Comparison of ENCODE assay signal across 8 mouse cellular contexts in genomic region chr11:116586801-116587631, GRCm38 (mm10). TPM values are rescaled to one million over a fixed set of nuclear protein-coding genes. Genes with fewer than 3 reads are reported as not detected.
DNase-seq lines count a peak whose midpoint lies in the region; ATAC-seq and TF ChIP-seq lines count a peak whose summit lies in the region.

No protein-coding gene starts in this region.

- H3K27me3 ChIP-seq in G1E (ENCODE audit: insufficient read depth, low read length): peaks cover 65% of the 10 kb centered on the region
- H3K27me3 ChIP-seq in forebrain, embryonic 14.5 days (replicated peaks; ENCODE audit: control insufficient read depth, insufficient read depth, low read length): no peaks in the 10 kb centered on the region

- TF ChIP-seq POLR2A in lung, adult 2 months (IDR thresholded peaks at IDR 0.05; ENCODE audit: borderline replicate concordance, extremely low read depth, low read depth, low read length): no peak

- H3K4me1 ChIP-seq in G1E (ENCODE audit: insufficient read depth, low read depth, low read length): peaks cover 41% of the 10 kb centered on the region
- peaks cover 7% of the 10 kb centered on the region; the same call in 1 of the 2 replicates for H3K4me1 ChIP-seq in forebrain, embryonic 14.5 days (ENCODE audit: control insufficient read depth, insufficient read depth, low read length)
- H3K4me1 ChIP-seq in lung, adult 2 months (ENCODE audit: control insufficient read depth, insufficient read depth, low read length): no peaks in the 10 kb centered on the region

- H3K9ac ChIP-seq in forebrain, embryonic 14.5 days (ENCODE audit: low read length): no peak overlapping the region

- no peak for ATAC-seq in G1E (ENCODE audit: extremely low read depth, insufficient number of reproducible peaks, low FRiP score, poor library complexity, severe bottlenecking)
- peak; percentile 40; the same call in 1 of the 2 replicates for ATAC-seq in cerebellum, adult (ENCODE audit: insufficient number of reproducible peaks, low FRiP score, low TSS enrichment)
- peak; percentile 66; the same call in 1 of the 2 replicates for ATAC-seq in forebrain, embryonic 14.5 days
- peak; percentile 75 for ATAC-seq in neutrophil, adult 5-6 weeks (ENCODE audit: extremely low read depth, insufficient number of reproducible peaks, low FRiP score, poor library complexity, severe bottlenecking)

- H3K9me3 ChIP-seq in G1E (replicated peaks): no peaks in the 10 kb centered on the region
- H3K9me3 ChIP-seq in forebrain, embryonic 14.5 days (replicated peaks; ENCODE audit: control insufficient read depth, low read length): no peaks in the 10 kb centered on the region

- peak overlapping the region; percentile 25; the same call in 1 of the 2 replicates for H3K4me2 ChIP-seq in forebrain, embryonic 14.5 days (ENCODE audit: low read length)

- peak; percentile 49 for DNase-seq in G1E (ENCODE audit: low spot score)
- peak; percentile 76 for DNase-seq in forebrain, embryonic 14.5 days (ENCODE audit: low spot score)
- DNase-seq in heart, postnatal 4 days: peak; percentile 82
- peak; percentile 47 to 75 for DNase-seq in layer of hippocampus, adult 18-20 months (ENCODE audit: low spot score in 2 of 2)
- peak; percentile 78 for DNase-seq in lung, adult 2 months
- DNase-seq in thymus, postnatal 14 days: peak; percentile 79

- 0 out of 2 replicates have a peak overlapping the region, but pooled peaks have one; percentile 2 for H3K4me3 ChIP-seq in G1E (ENCODE audit: low read depth, low read length)
- H3K4me3 ChIP-seq in forebrain, embryonic 14.5 days (ENCODE audit: low read depth, low read length): no peak overlapping the region
- H3K4me3 ChIP-seq in lung, adult 2 months (replicated peaks; ENCODE audit: extremely low read depth, low read depth, low read length): no peak overlapping the region

- H3K27ac ChIP-seq in forebrain, embryonic 14.5 days (ENCODE audit: low read depth, low read length): no peak overlapping the region

- TF ChIP-seq CTCF in G1E (IDR thresholded peaks at IDR 0.05; ENCODE audit: low read depth, low read length): peak; percentile 99
- peak; percentile 92 for TF ChIP-seq CTCF in lung, adult 2 months (IDR thresholded peaks at IDR 0.05; ENCODE audit: insufficient read depth, low read length)

- no peaks in the 10 kb centered on the region for H3K36me3 ChIP-seq in G1E (replicated peaks)
- H3K36me3 ChIP-seq in forebrain, embryonic 14.5 days (ENCODE audit: control insufficient read depth, insufficient read depth, low read length): no peaks in the 10 kb centered on the region

- 20% methylated on average over 23 of the region's 23 CpGs for WGBS in forebrain, embryonic 14.5 days
- 29% methylated on average over 23 of the region's 23 CpGs for WGBS in lung, adult 2 months

RNA-seq across cellular contexts. Expression of gene Aanat, which starts 0.8 kb away (rescaled TPM):
- total RNA-seq in G1E (2014; fragmentation: Nextera tagmentation) (not detected in 2 replicates), G1E (2017) (not detected in 2 replicates)
- not detected in 2 replicates for polyA plus RNA-seq in G1E (2012)
- polyA plus RNA-seq in forebrain, embryonic 14.5 days (2014; fragmentation: Nextera tagmentation; extraction: Ambion mirVana): 0.36 TPM in 1 of 2 replicates, not detected in the other
- not detected for total RNA-seq in heart, postnatal 4 days (2021)
- total RNA-seq in layer of hippocampus, adult 18-20 months (2021): 1 to 10 TPM in 1 of 2 experiments, under 1 TPM in 1; 0.33 to 1.1 TPM
- polyA plus RNA-seq in lung, adult 2 months (2012; rRNA removed): 0.15 TPM in 1 of 2 replicates, not detected in the other
- total RNA-seq in neutrophil, adult 5-6 weeks (2017): not detected in 2 replicates

RNA-seq across cellular contexts. Expression of gene Ube2o, which starts 5.8 kb away (rescaled TPM):
- 9.2 and 41.7 TPM in 2 replicates for total RNA-seq in G1E (2014; fragmentation: Nextera tagmentation)
- 6.2 and 6.3 TPM in 2 replicates for total RNA-seq in G1E (2017)
- 17.9 and 20.1 TPM in 2 replicates for polyA plus RNA-seq in G1E (2012)
- polyA plus RNA-seq in forebrain, embryonic 14.5 days (2014; fragmentation: Nextera tagmentation; extraction: Ambion mirVana): 16.7 and 20.7 TPM in 2 replicates
- total RNA-seq in heart, postnatal 4 days (2021): 10 to 100 TPM; 29.1 to 33.8 TPM
- 100 to 1,000 TPM in 1 of 2 experiments, 10 to 100 TPM in 1; 99.4 to 104 TPM for total RNA-seq in layer of hippocampus, adult 18-20 months (2021)
- 18.3 and 18.8 TPM in 2 replicates for polyA plus RNA-seq in lung, adult 2 months (2012; rRNA removed)
- 47.6 and 47.9 TPM in 2 replicates for total RNA-seq in neutrophil, adult 5-6 weeks (2017)

RNA-seq across cellular contexts. Expression of gene Rhbdf2, which starts 39.8 kb away (rescaled TPM):
- total RNA-seq in G1E (2014; fragmentation: Nextera tagmentation) (2.5 and 5.6 TPM in 2 replicates), G1E (2017) (1.7 and 1.9 TPM in 2 replicates)
- 4.2 and 4.8 TPM in 2 replicates for polyA plus RNA-seq in G1E (2012)
- polyA plus RNA-seq in forebrain, embryonic 14.5 days (2014; fragmentation: Nextera tagmentation; extraction: Ambion mirVana): 0.61 TPM in 2 replicates
- total RNA-seq in heart, postnatal 4 days (2021): 10 to 100 TPM; 16.4 to 17.5 TPM
- total RNA-seq in layer of hippocampus, adult 18-20 months (2021): 1 to 10 TPM; 1.1 to 1.3 TPM
- 82.2 and 87.8 TPM in 2 replicates for polyA plus RNA-seq in lung, adult 2 months (2012; rRNA removed)
- total RNA-seq in neutrophil, adult 5-6 weeks (2017): 55.6 and 69.0 TPM in 2 replicates

RNA-seq across cellular contexts. Expression of gene Sphk1, which starts 56.3 kb away (rescaled TPM):
- total RNA-seq in G1E (2014; fragmentation: Nextera tagmentation): 1.5 and 2.3 TPM in 2 replicates
- total RNA-seq in G1E (2017): 22.1 and 30.6 TPM in 2 replicates
- 16.7 and 17.1 TPM in 2 replicates for polyA plus RNA-seq in G1E (2012)
- 2.2 and 2.7 TPM in 2 replicates for polyA plus RNA-seq in forebrain, embryonic 14.5 days (2014; fragmentation: Nextera tagmentation; extraction: Ambion mirVana)
- total RNA-seq in heart, postnatal 4 days (2021): 1 to 10 TPM; 4.6 to 5.1 TPM
- 1 to 10 TPM in 1 of 2 experiments, under 1 TPM in 1; 0.84 to 2.3 TPM for total RNA-seq in layer of hippocampus, adult 18-20 months (2021)
- 41.8 and 45.8 TPM in 2 replicates for polyA plus RNA-seq in lung, adult 2 months (2012; rRNA removed)
- total RNA-seq in neutrophil, adult 5-6 weeks (2017): not detected in 2 replicates
